Mouse (Mus musculus): ENCODE data around the gene Pxk. TPM values are rescaled to one million over a fixed set of nuclear protein-coding genes. Genes with fewer than 3 reads are reported as not detected.
"Not testable (repeated sequence)": the region's sequence is repeated elsewhere in the genome, so short reads cannot be mapped to it uniquely, and the experiment has no call there.

The Pxk gene
- polyA plus RNA-seq, 1 experiment from 2014 or later = 36.7 TPM

GRCm38 (mm10) chr14:8156947-8157346 lies 58.9 kb downstream of the Pxk start:
- H3K4me1 ChIP-seq (ENCODE audit: insufficient read depth, low read length) = no peaks in the 10 kb centered on the region
- H3K27ac ChIP-seq (ENCODE audit: low read length) = no peak overlapping the region
- H3K9ac ChIP-seq (replicated peaks; ENCODE audit: low read length) = no peak overlapping the region
- ATAC-seq (ENCODE audit: low FRiP score, low TSS enrichment) = no peak
- no peak overlapping the region for H3K4me2 ChIP-seq (replicated peaks; ENCODE audit: low read depth, low read length)
- no peaks in the 10 kb centered on the region for H3K27me3 ChIP-seq (ENCODE audit: insufficient read depth, low read length)
- 27% methylated on average over 3 of the region's 3 CpGs for WGBS
- H3K9me3 ChIP-seq (ENCODE audit: low read length) = no peaks in the 10 kb centered on the region
- no peak overlapping the region for H3K4me3 ChIP-seq (ENCODE audit: low read length)
- peaks cover 10% of the 10 kb centered on the region; the same call in 1 of the 2 replicates for H3K36me3 ChIP-seq (ENCODE audit: insufficient read depth, low read length)

DNA sequence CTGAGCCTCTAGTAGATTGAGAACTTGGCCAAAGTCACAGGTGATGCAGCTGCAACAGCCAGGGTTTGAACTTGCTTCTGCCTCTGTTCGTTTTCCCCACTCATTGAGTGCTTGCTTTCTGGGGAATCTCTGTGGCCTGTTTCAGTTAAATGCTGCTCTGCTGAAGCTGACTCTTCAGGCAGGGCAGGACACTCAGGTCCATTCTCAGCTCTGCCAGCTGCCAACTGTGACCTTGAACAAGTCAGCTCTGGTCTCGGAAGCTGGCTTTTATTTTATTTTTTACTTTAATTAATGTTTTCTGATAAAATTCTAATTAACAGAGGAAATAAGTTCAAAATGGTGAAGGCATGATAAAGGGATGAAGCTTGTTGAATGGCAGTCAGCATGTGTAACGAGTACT lies 60.7 kb downstream of the Pxk start:
- Histone ChIP-seq H3K4me1 (ENCODE audit: insufficient read depth, low read length) (no peaks in the 10 kb centered on the region), H3K36me3 (ENCODE audit: insufficient read depth, low read length) (peaks cover 23% of the 10 kb centered on the region), H3K9me3 (ENCODE audit: low read length) (no peaks in the 10 kb centered on the region), H3K27ac (ENCODE audit: low read length) (no peak overlapping the region), H3K9ac (replicated peaks; ENCODE audit: low read length) (no peak overlapping the region), H3K4me3 (ENCODE audit: low read length) (no peak overlapping the region), H3K27me3 (ENCODE audit: insufficient read depth, low read length) (no peaks in the 10 kb centered on the region), H3K4me2 (replicated peaks; ENCODE audit: low read depth, low read length) (no peak overlapping the region)
- no peak for ATAC-seq (ENCODE audit: low FRiP score, low TSS enrichment)
- WGBS = 89% methylated on average over 3 of the region's 3 CpGs

DNA sequence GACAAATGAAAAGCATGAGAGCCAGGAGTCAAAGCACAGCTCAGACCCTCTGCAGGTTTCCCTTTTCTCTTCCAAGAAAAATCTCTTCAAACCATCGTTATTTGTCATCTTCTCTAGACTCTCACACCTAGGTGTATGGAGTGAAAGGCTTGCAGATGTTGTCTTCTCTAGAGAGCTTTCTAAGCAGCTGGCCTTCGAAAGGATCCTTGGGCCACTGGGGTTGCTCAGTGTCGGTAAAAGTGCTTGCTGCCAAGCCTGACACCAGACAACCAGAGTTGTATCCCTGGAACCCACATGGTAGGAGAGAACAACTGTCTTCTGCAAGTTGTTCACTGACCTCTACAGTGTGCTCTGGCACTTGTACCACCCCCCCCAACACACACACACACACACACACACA lies 61.1 kb downstream of the Pxk start:
- WGBS = 87% methylated on average over 3 of the region's 3 CpGs

DNA sequence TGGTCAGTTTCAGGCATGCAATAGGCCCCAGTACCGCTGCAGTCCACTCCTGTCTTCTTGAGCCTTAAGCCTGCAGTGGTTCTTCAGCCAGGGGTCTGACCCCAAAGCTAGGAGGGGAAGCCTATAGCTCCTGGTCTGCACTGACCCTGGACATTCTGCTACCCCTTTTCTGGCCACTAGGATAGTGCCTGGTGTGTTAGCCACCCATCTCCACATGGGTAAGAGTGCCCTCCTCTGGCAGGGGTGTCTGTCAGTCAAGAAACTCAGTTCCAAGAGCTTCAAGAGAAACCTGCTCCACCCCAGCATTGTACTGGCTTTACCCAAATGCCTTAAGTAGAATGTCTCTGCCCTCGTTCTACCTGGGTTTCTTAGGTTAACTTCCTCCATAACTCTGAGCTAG lies 63.8 kb downstream of the Pxk start:
- H3K4me2 ChIP-seq (replicated peaks; ENCODE audit: low read depth, low read length) = no peak overlapping the region
- no peaks in the 10 kb centered on the region for H3K27me3 ChIP-seq (ENCODE audit: insufficient read depth, low read length)
- H3K4me1 ChIP-seq (ENCODE audit: insufficient read depth, low read length) = no peaks in the 10 kb centered on the region
- ATAC-seq (ENCODE audit: low FRiP score, low TSS enrichment) = no peak
- no peaks in the 10 kb centered on the region for H3K9me3 ChIP-seq (ENCODE audit: low read length)
- H3K27ac ChIP-seq (ENCODE audit: low read length) = no peak overlapping the region
- no peak overlapping the region for H3K9ac ChIP-seq (replicated peaks; ENCODE audit: low read length)
- no peak overlapping the region for H3K4me3 ChIP-seq (ENCODE audit: low read length)
- H3K36me3 ChIP-seq (ENCODE audit: insufficient read depth, low read length) = peaks cover 47% of the 10 kb centered on the region
- WGBS = 89% methylated on average over 2 of the region's 2 CpGs

More for the DNA sequence above, 61.1 kb downstream of the Pxk start:
- no peak for ATAC-seq (ENCODE audit: low FRiP score, low TSS enrichment)
- H3K27me3 ChIP-seq (ENCODE audit: insufficient read depth, low read length) = no peaks in the 10 kb centered on the region
- H3K9me3 ChIP-seq (ENCODE audit: low read length) = no peaks in the 10 kb centered on the region
- no peak overlapping the region for H3K9ac ChIP-seq (replicated peaks; ENCODE audit: low read length)
- no peak overlapping the region for H3K27ac ChIP-seq (ENCODE audit: low read length)
- no peak overlapping the region for H3K4me2 ChIP-seq (replicated peaks; ENCODE audit: low read depth, low read length)
- H3K4me3 ChIP-seq (ENCODE audit: low read length) = no peak overlapping the region
- peaks cover 26% of the 10 kb centered on the region for H3K36me3 ChIP-seq (ENCODE audit: insufficient read depth, low read length)
- H3K4me1 ChIP-seq (ENCODE audit: insufficient read depth, low read length) = no peaks in the 10 kb centered on the region

DNA sequence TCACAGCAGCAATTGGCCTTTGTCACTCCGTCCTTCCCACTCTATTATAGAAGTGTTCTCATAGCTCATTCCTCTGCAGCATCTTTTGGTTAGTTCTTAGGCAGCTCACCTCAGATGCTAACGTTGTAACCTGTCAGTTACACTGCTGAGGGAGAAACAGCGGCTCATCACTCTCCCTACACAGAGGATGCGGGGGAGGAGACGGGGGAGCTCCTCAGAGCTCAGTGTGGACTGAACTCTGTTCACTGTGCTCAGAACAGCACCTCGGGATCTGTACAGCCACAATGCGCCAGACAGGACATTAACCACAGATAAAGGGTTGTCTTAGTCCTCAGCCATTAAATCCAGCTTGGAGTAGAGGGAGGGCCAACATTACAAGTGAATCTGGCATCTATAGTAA lies 66.5 kb downstream of the Pxk start:
- H3K36me3 ChIP-seq (ENCODE audit: insufficient read depth, low read length) = peaks cover 72% of the 10 kb centered on the region
- H3K27me3 ChIP-seq (ENCODE audit: insufficient read depth, low read length) = no peaks in the 10 kb centered on the region
- H3K9ac ChIP-seq (replicated peaks; ENCODE audit: low read length) = no peak overlapping the region
- 0 out of 2 replicates have a peak, but pooled peaks have one; percentile 49 for ATAC-seq (ENCODE audit: low FRiP score, low TSS enrichment)
- H3K4me1 ChIP-seq (ENCODE audit: insufficient read depth, low read length) = no peaks in the 10 kb centered on the region
- no peak overlapping the region for H3K27ac ChIP-seq (ENCODE audit: low read length)
- H3K9me3 ChIP-seq (ENCODE audit: low read length) = no peaks in the 10 kb centered on the region
- 55% methylated on average over 7 of the region's 7 CpGs for WGBS
- H3K4me2 ChIP-seq (replicated peaks; ENCODE audit: low read depth, low read length) = no peak overlapping the region
- no peak overlapping the region for H3K4me3 ChIP-seq (ENCODE audit: low read length)

DNA sequence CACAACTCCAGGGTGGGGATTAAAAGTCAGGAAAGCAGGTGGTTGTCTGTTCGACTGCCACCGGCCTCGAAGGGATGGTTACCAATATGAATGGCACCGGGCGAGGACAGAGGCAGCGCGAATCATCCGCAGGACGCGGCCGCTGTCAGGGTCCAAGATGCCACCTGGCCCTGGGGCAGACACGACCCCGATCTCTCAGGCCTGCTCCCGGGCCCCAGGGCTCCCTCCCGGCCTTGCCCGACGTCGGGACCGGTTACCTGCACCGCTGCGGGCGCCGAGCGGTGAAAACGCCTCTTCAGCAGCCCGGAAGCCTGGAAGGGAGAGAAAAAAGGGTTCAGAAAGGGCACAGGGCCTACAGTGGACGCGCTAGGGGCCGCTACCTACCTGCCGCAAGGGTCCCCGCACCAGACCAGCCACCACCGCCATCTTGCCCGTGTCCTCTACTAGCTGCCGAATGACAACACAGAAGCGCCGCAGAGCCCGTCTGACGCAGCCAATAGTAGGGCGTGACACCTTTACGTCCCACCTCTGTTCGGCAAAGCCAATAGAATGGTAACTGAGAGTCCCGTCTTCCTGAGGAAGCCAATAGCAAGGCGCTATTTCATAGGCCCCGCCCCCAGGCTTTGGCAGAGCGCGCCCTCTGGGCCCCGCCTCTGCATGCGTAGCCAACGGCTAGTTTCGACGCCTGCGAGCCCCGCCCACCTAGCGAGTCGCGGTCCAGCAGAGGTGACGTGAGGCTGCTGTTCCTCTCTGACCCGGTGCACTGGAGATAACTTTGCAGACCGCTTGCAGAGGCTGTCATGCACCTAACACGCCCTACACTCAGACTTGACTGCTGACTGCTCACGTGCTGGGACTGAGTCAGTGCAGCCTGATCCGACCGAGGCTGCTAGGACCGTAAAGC lies 74.7 kb downstream of the Pxk start, which contains the start of gene Pdhb:
Gene Pdhb (minus strand): TSS at position 519 of the 904 bp plus-strand sequence.
- peak within 1 kb of the TSS; percentile 89 for H3K27ac ChIP-seq (ENCODE audit: low read length)
- H3K4me2 ChIP-seq (replicated peaks; ENCODE audit: low read depth, low read length) = peak within 1 kb of the TSS; percentile 95
- H3K4me1 ChIP-seq (ENCODE audit: insufficient read depth, low read length) = peaks cover 12% of the 10 kb centered on the region
- peak; percentile 100 for ATAC-seq (ENCODE audit: low FRiP score, low TSS enrichment)
- H3K4me3 ChIP-seq (ENCODE audit: low read length) = peak within 1 kb of the TSS; percentile 100
- H3K9ac ChIP-seq (replicated peaks; ENCODE audit: low read length) = peak within 1 kb of the TSS; percentile 97
- WGBS = 1% methylated on average over 64 of the region's 64 CpGs
- H3K27me3 ChIP-seq (ENCODE audit: insufficient read depth, low read length) = no peaks in the 10 kb centered on the region
- H3K9me3 ChIP-seq (ENCODE audit: low read length) = no peaks in the 10 kb centered on the region
- H3K36me3 ChIP-seq (ENCODE audit: insufficient read depth, low read length) = peaks cover 27% of the 10 kb centered on the region

- peak overlapping the region; percentile 69 for H3K9ac ChIP-seq (replicated peaks; ENCODE audit: low read length)
- H3K9me3 ChIP-seq (ENCODE audit: low read length); H3K27me3 ChIP-seq (ENCODE audit: insufficient read depth, low read length); ATAC-seq (ENCODE audit: low FRiP score, low TSS enrichment): not testable (repeated sequence)
- 22% methylated on average over 5 of the region's 7 CpGs for WGBS
- H3K4me1 ChIP-seq (ENCODE audit: insufficient read depth, low read length) = peaks cover 12% of the 10 kb centered on the region
- H3K4me2 ChIP-seq (replicated peaks; ENCODE audit: low read depth, low read length) = peak overlapping the region; percentile 95
- peaks cover 19% of the 10 kb centered on the region for H3K36me3 ChIP-seq (ENCODE audit: insufficient read depth, low read length)
- peak overlapping the region; percentile 100 for H3K4me3 ChIP-seq (ENCODE audit: low read length)
- H3K27ac ChIP-seq (ENCODE audit: low read length) = peak overlapping the region; percentile 85
Measured at GRCm38 (mm10) chr14:8173542-8174250, 75.7 kb downstream of the Pxk start.

DNA sequence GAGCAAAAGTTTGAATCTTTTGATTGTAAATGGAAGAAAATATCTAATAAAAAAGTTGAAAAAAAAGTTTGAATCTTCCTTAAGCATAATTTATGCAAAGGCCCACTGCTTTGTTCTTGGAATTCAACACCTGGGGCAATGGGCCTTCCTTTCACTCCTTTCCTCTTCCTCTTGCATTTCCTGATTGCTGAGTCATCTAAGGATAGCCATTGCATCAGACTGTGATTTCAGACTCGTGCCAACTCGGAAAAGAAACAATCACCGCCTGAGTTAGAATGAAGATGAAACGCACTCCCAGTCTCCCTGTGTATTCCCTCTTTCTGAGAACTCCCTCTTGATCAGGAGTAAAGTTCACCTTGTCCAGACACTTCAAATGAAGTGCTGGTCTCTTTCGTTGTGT lies 76.6 kb downstream of the Pxk start:
- WGBS = 75% methylated on average over 5 of the region's 5 CpGs
- ATAC-seq (ENCODE audit: low FRiP score, low TSS enrichment) = no peak
- H3K4me2 ChIP-seq (replicated peaks; ENCODE audit: low read depth, low read length) = no peak overlapping the region

DNA sequence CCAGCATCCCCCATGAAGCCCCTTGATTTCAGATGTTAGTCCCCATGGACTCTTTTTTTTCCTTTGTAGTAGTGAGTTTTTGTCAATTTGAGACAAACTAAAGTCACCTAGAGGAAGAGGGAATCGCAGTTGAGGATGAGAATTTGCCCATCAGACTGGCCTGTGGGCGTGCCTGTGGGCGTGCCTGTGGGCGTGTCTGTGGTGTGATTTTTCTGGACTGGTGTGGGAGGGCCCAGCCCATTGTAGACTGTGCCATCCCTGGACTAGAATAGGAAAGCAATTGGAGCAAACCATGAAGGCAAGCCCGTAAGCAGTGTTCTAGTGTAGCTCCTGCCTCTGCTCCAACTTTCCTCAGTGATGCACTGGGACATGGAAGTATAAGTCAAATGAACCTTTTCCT lies 78.2 kb downstream of the Pxk start:
- no peaks in the 10 kb centered on the region for H3K27me3 ChIP-seq (ENCODE audit: insufficient read depth, low read length)
- H3K36me3 ChIP-seq (ENCODE audit: insufficient read depth, low read length) = no peaks in the 10 kb centered on the region
- H3K9me3 ChIP-seq (ENCODE audit: low read length) = no peaks in the 10 kb centered on the region
- H3K4me1 ChIP-seq (ENCODE audit: insufficient read depth, low read length) = peaks cover 12% of the 10 kb centered on the region
- WGBS = 50% methylated on average over 5 of the region's 5 CpGs
- no peak for ATAC-seq (ENCODE audit: low FRiP score, low TSS enrichment)
- H3K4me3 ChIP-seq (ENCODE audit: low read length) = no peak overlapping the region
- no peak overlapping the region for H3K27ac ChIP-seq (ENCODE audit: low read length)
- no peak overlapping the region for H3K4me2 ChIP-seq (replicated peaks; ENCODE audit: low read depth, low read length)
- H3K9ac ChIP-seq (replicated peaks; ENCODE audit: low read length) = no peak overlapping the region

More for the DNA sequence above, 76.6 kb downstream of the Pxk start:
- Histone ChIP-seq H3K27me3 (ENCODE audit: insufficient read depth, low read length) (no peaks in the 10 kb centered on the region), H3K4me1 (ENCODE audit: insufficient read depth, low read length) (peaks cover 12% of the 10 kb centered on the region), H3K9me3 (ENCODE audit: low read length) (no peaks in the 10 kb centered on the region), H3K9ac (replicated peaks; ENCODE audit: low read length) (no peak overlapping the region), H3K4me3 (ENCODE audit: low read length) (no peak overlapping the region), H3K36me3 (ENCODE audit: insufficient read depth, low read length) (peaks cover 9% of the 10 kb centered on the region), H3K27ac (ENCODE audit: low read length) (no peak overlapping the region)
